Mouse (Mus musculus) layer of hippocampus, adult 2 months (tissue): ENCODE data around the gene Gm26938. TPM values are rescaled to one million over a fixed set of nuclear protein-coding genes. Genes with fewer than 3 reads are reported as not detected.
A peak's percentile ranks its signal among the peaks of the same experiment; 100 is the strongest.

Experiments used
- DNase-seq, 2 experiments: peaks; one replicate each; pipeline ENCODE4 v3.0.0; 2022; ENCODE audit warnings: low spot score in 2 of 2
- H3K27ac ChIP-seq: fragments of 200-600 bp; 2 replicates; pipeline ENCODE4 v1.8.1; 2022
- H3K4me3 ChIP-seq: fragments of 200-600 bp; 2 replicates; pipeline ENCODE4 v1.8.1; 2022; ENCODE audit warnings: mild to moderate bottlenecking
- CTCF ChIP-seq: fragments of 200-600 bp; conservative IDR thresholded peaks from 2 replicates; pipeline ENCODE4 v1.8.1; 2022; ENCODE audit warnings: antibody characterized with exemption, mild to moderate bottlenecking, moderate library complexity
- total RNA-seq, 2 experiments: library from RNA; stranded (reverse); gene quantifications; 2 replicates each; pipeline ENCODE4 v1.2.3; 2021

The Gm26938 gene
- total RNA-seq, 2 experiments from 2014 or later: not detected

- DNase-seq: peak; percentile 83 to 84
- Histone ChIP-seq H3K4me3 (peak overlapping the region; percentile 45), H3K27ac (peak overlapping the region; percentile 86)
- TF ChIP-seq CTCF: no peak
These were observed 28.6 kb downstream of the Gm26938 start for GRCm38 (mm10) chr5:139797473-139798167.

GRCm38 (mm10) chr5:139796900-139797299 is 29.3 kb downstream of the Gm26938 start:
- no peak for TF ChIP-seq CTCF
- H3K27ac ChIP-seq: peak overlapping the region; percentile 86
- peak; percentile 36 to 57 for DNase-seq
- peak overlapping the region; percentile 45; the same call in 1 of the 2 replicates for H3K4me3 ChIP-seq

- no peak for TF ChIP-seq CTCF
- H3K4me3 ChIP-seq: no peak overlapping the region
- no peak for DNase-seq
- peak overlapping the region; percentile 86 for H3K27ac ChIP-seq
These were observed 30.1 kb downstream of the Gm26938 start for GRCm38 (mm10) chr5:139796001-139796620.

GRCm38 (mm10) chr5:139794938-139795337 is 31.3 kb downstream of the Gm26938 start:
- Histone ChIP-seq H3K4me3 (no peak overlapping the region), H3K27ac (no peak overlapping the region)
- DNase-seq: no peak
- TF ChIP-seq CTCF: no peak

GRCm38 (mm10) chr5:139794137-139794536 is 32.1 kb downstream of the Gm26938 start:
- Histone ChIP-seq H3K4me3 (no peak overlapping the region), H3K27ac (peak overlapping the region; percentile 41; the same call in 1 of the 2 replicates)
- no peak for DNase-seq
- no peak for TF ChIP-seq CTCF

GRCm38 (mm10) chr5:139793338-139794089 is 32.7 kb downstream of the Gm26938 start:
- no peak for TF ChIP-seq CTCF
- no peak for DNase-seq
- H3K4me3 ChIP-seq: peak overlapping the region; percentile 13; the same call in 1 of the 2 replicates
- peak overlapping the region; percentile 86; the same call in 1 of the 2 replicates for H3K27ac ChIP-seq

GRCm38 (mm10) chr5:139792966-139793337 is 33.3 kb downstream of the Gm26938 start:
- TF ChIP-seq CTCF: no peak
- DNase-seq: no peak
- Histone ChIP-seq H3K27ac (peak overlapping the region; percentile 86; the same call in 1 of the 2 replicates), H3K4me3 (peak overlapping the region; percentile 90; the same call in 1 of the 2 replicates)

GRCm38 (mm10) chr5:139792159-139792775 is 33.9 kb downstream of the Gm26938 start:
- no peak for TF ChIP-seq CTCF
- no peak for DNase-seq
- peak overlapping the region; percentile 90 for H3K4me3 ChIP-seq
- peak overlapping the region; percentile 86 for H3K27ac ChIP-seq

- peak; percentile 94 to 97 for DNase-seq
- H3K4me3 ChIP-seq: peak within 1 kb of the TSS; percentile 90
- no peak for TF ChIP-seq CTCF
- peak within 1 kb of the TSS; percentile 86 for H3K27ac ChIP-seq
These were observed 34.7 kb downstream of the Gm26938 start, which contains the start of gene Mafk for GRCm38 (mm10) chr5:139791227-139792158. Gene Mafk, plus strand, starts transcription at chr5:139791513.

GRCm38 (mm10) chr5:139789466-139789865 is 36.7 kb downstream of the Gm26938 start:
- TF ChIP-seq CTCF: peak; percentile 24; the same call in 1 of the 2 replicates
- Histone ChIP-seq H3K27ac (no peak overlapping the region), H3K4me3 (no peak overlapping the region)
- DNase-seq: no peak

- Histone ChIP-seq H3K27ac (no peak overlapping the region), H3K4me3 (no peak overlapping the region)
- TF ChIP-seq CTCF: no peak
- DNase-seq: no peak
These were observed 44.8 kb downstream of the Gm26938 start for GRCm38 (mm10) chr5:139781406-139781805.
